Mouse (Mus musculus) limb, embryonic 14.5 days (tissue): Measurements from ENCODE around the gene Samd13. TPM values are rescaled to one million over a fixed set of nuclear protein-coding genes. Genes with fewer than 3 reads are reported as not detected.

Experiments
- ATAC-seq: fragments of 200-750 bp; cut with Nextera tagmentation; 2 replicates; pipeline ENCODE4 v1.8.0; 2017; ENCODE audit warnings: low read depth, moderate number of reproducible peaks, moderate TSS enrichment; ENCODE audit not compliant: low FRiP score
- DNase-seq: peaks from one replicate; pipeline ENCODE4 v3.0.0-alpha.2; 2015; ENCODE audit warnings: low spot score
- H3K27ac ChIP-seq: fragments of 300-500 bp; sonication (generic); replicated peaks from 2 replicates; pipeline ENCODE4 v1.5.1; 2014; ENCODE audit warnings: low read depth, mild to moderate bottlenecking, low read length, moderate library complexity, mixed read lengths
- H3K27me3 ChIP-seq: fragments of 300-500 bp; sonication (generic); 2 replicates; pipeline ENCODE4 v1.6.1; 2014; ENCODE audit warnings: low read length, mixed read lengths; ENCODE audit not compliant: control insufficient read depth, insufficient read depth
- H3K36me3 ChIP-seq: fragments of 300-500 bp; sonication (generic); 2 replicates; pipeline ENCODE4 v1.6.1; 2014; ENCODE audit warnings: mild to moderate bottlenecking, low read length, moderate library complexity, mixed read lengths; ENCODE audit not compliant: control insufficient read depth, insufficient read depth
- H3K4me1 ChIP-seq: fragments of 300-500 bp; sonication (generic); 2 replicates; pipeline ENCODE4 v1.6.1; 2014; ENCODE audit warnings: antibody characterized with exemption, low read length, mixed read lengths; ENCODE audit not compliant: control insufficient read depth, insufficient read depth
- H3K4me2 ChIP-seq: fragments of 300-500 bp; sonication (generic); replicated peaks from 2 replicates; pipeline ENCODE4 v1.6.1; 2014; ENCODE audit warnings: low read depth, mild to moderate bottlenecking, low read length, moderate library complexity; ENCODE audit not compliant: severe bottlenecking
- H3K4me3 ChIP-seq: fragments of 300-500 bp; sonication (generic); replicated peaks from 2 replicates; pipeline ENCODE4 v1.5.1; 2014; ENCODE audit warnings: low read length
- H3K9ac ChIP-seq: fragments of 300-500 bp; sonication (generic); 2 replicates; pipeline ENCODE4 v1.6.1; 2014; ENCODE audit warnings: mild to moderate bottlenecking, low read depth, low read length, moderate library complexity; ENCODE audit not compliant: severe bottlenecking
- H3K9me3 ChIP-seq: fragments of 300-500 bp; sonication (generic); 2 replicates; pipeline ENCODE4 v1.6.1; 2016; ENCODE audit warnings: low read length; ENCODE audit not compliant: control insufficient read depth
- POLR2A ChIP-seq: fragments of 200-500 bp; IDR thresholded peaks from 2 replicates; pipeline ENCODE4 v1.8.0; 2012; ENCODE audit warnings: inconsistent platforms, mild to moderate bottlenecking, moderate library complexity, borderline replicate concordance; ENCODE audit not compliant: insufficient read depth, insufficient read length; ENCODE audit errors: extremely low read depth
- WGBS: fragments of 180-500 bp; shearing (Covaris S2); extraction: QIAGEN DNeasy Blood & Tissue Kit; methylation state at CpG from one replicate; pipeline ENCODE4 v1.1.7; 2014; 5-methylcytosine and 5-hydroxymethylcytosine counted together
- polyA plus RNA-seq, 2 experiments: library from polyadenylated mRNA; depleted of rRNA in 1 of 2; stranded (reverse) in 1 of 2; unstranded in 1 of 2; fragments of >200 nt; fragmentation: Nextera tagmentation in 1 of 2; extraction: Ambion mirVana in 1 of 2; gene quantifications; 2 replicates each; pipeline versions ENCODE4 v1.2.1 to v1.2.3; 2012 to 2014

The Samd13 gene
- polyA plus RNA-seq, 2 experiments, result 0.72 to 0.83 TPM

- H3K4me2 ChIP-seq, result no peak overlapping the region
- 84% methylated on average over 11 of the region's 11 CpGs for WGBS
- no peak for TF ChIP-seq POLR2A
Measured at GRCm38 (mm10) chr3:146700051-146700450, 14.7 kb upstream of the Samd13 start.

DNA sequence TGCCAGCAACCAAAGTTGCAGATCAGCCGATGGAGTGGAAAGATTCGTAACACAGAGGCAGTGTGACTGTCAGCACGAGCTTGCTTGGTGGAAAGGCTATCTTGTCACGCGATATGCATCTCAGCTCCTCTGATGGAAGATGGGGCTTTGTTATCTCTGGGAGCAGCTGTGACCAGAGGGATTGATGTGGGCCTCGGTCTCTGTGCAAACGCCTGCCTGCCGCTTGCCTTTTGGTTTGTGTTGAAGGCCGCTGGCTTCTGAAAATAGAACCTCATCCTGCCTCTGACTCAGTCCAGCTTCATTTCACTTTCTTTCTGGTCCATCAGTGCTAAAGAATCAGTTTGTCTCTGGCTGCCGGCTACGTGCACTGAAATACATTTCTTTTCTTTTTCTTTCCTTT is 13.6 kb upstream of the Samd13 start:
- WGBS, result 75% methylated on average over 11 of the region's 11 CpGs
- no peaks in the 10 kb centered on the region for H3K4me1 ChIP-seq
- TF ChIP-seq POLR2A, result no peak
- no peak overlapping the region for H3K27ac ChIP-seq
- H3K36me3 ChIP-seq, result no peaks in the 10 kb centered on the region
- ATAC-seq (no peak), DNase-seq (no peak)
- no peak overlapping the region for H3K9ac ChIP-seq
- no peak overlapping the region for H3K4me3 ChIP-seq
- H3K9me3 ChIP-seq, result 0 out of 2 replicates have a peak, but pooled peaks cover under 1% of the 10 kb centered on the region
- H3K27me3 ChIP-seq, result no peaks in the 10 kb centered on the region
- no peak overlapping the region for H3K4me2 ChIP-seq

More at GRCm38 (mm10) chr3:146700051-146700450, 14.7 kb upstream of the Samd13 start:
- no peak for ATAC-seq
- no peak overlapping the region for H3K4me3 ChIP-seq
- no peak overlapping the region for H3K9ac ChIP-seq
- no peaks in the 10 kb centered on the region for H3K36me3 ChIP-seq
- DNase-seq, result no peak
- H3K4me1 ChIP-seq, result no peaks in the 10 kb centered on the region
- 0 out of 2 replicates have a peak, but pooled peaks cover 3% of the 10 kb centered on the region for H3K9me3 ChIP-seq
- no peak overlapping the region for H3K27ac ChIP-seq
- no peaks in the 10 kb centered on the region for H3K27me3 ChIP-seq

- no peaks in the 10 kb centered on the region for H3K27me3 ChIP-seq
- no peak overlapping the region for H3K4me3 ChIP-seq
- TF ChIP-seq POLR2A, result no peak
- H3K4me2 ChIP-seq, result no peak overlapping the region
- H3K36me3 ChIP-seq, result no peaks in the 10 kb centered on the region
- H3K27ac ChIP-seq, result no peak overlapping the region
- H3K9ac ChIP-seq, result no peak overlapping the region
- no peaks in the 10 kb centered on the region for H3K4me1 ChIP-seq
- no peaks in the 10 kb centered on the region for H3K9me3 ChIP-seq
- WGBS, result 87% methylated on average over 5 of the region's 5 CpGs
- ATAC-seq, result no peak
- no peak for DNase-seq
Measured at GRCm38 (mm10) chr3:146692547-146692946, 7.2 kb upstream of the Samd13 start.

DNA sequence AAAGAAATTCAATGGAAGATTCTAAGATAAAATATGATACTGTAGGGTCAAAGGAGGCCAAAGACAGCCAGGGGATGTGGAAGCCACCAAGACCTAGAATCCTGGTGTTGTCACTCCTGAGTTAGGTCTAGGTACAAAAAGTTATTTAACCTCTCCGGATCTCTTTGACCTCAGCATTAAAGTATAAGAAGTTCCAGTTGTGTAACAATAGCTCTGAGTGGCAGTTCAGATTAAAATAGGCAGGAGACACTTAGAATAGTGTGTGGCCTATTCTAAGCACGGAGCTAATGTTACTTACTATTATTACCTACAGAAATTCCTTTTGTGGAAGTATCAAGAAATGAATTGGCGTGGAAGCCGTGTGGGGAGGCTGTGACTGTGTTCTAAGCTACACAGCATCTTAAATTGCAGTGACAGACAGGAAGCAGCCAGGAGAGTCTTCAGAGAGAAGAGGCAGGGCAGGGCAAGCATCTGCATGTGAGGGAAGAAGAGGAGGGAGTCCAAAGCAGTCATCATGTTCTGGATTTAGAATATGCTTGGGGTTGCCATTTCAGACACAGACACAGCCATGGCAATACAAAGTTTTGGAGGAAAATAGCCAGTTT is 1.8 kb upstream of the Samd13 start:
- Histone ChIP-seq H3K36me3 (no peaks in the 10 kb centered on the region), H3K4me3 (no peak overlapping the region), H3K27ac (no peak overlapping the region), H3K4me1 (peaks cover 10% of the 10 kb centered on the region), H3K9ac (no peak overlapping the region), H3K4me2 (no peak overlapping the region), H3K27me3 (no peaks in the 10 kb centered on the region), H3K9me3 (no peaks in the 10 kb centered on the region)
- 73% methylated on average over 4 of the region's 4 CpGs for WGBS
- DNase-seq (no peak), ATAC-seq (no peak)
- TF ChIP-seq POLR2A, result no peak

DNA sequence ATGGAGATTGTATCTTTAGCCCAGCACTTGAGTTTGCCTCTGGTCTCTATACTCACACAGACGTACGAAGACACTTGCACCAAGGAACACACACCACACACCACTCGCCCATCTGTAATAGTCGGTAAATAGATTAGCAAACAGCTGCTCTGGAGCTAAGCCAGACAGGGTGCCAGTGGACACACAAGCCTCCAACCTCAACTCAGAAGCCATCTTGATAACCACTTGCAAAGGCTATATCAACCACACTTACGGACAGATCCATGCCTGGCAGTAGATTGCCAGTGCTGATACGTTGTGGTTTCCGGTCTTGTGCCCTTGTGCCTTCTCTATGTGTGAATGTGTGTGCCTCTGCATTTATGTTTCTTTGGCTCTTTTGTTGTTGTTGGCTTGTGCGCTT is 1.0 kb upstream of the Samd13 start:
- 96% methylated on average over 8 of the region's 8 CpGs for WGBS
- no peaks in the 10 kb centered on the region for H3K36me3 ChIP-seq
- H3K27ac ChIP-seq, result no peak overlapping the region
- no peak overlapping the region for H3K9ac ChIP-seq
- no peak for TF ChIP-seq POLR2A
- peaks cover 14% of the 10 kb centered on the region for H3K4me1 ChIP-seq
- no peaks in the 10 kb centered on the region for H3K27me3 ChIP-seq
- H3K4me3 ChIP-seq, result no peak overlapping the region
- ATAC-seq (no peak), DNase-seq (no peak)
- H3K4me2 ChIP-seq, result no peak overlapping the region
- no peaks in the 10 kb centered on the region for H3K9me3 ChIP-seq
